In the genomic region with DNA sequence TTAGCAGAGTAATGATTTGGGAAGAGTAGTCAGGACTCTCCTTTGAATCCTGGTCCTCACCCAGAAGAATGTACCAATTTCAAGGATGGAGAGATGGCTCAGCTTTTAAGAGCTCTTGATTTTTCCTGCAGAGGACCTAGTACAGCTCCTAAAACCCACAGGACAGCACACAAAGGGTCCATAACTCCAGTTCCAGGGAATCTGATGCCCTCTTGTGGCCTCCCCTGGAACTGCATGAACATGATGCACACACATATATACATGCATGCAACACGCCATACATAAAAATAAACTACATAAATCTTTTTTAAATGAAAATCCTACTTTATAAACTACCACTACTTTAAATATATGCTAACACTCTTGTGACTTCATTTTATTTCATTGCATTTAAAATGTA, we compare ENCODE assay signal across 8 mouse cellular contexts.
DNase-seq lines count a peak whose midpoint lies in the region.

No protein-coding gene starts in this region.

- intact Hi-C loops in heart, postnatal 10 days (cut with DNase I), result loop anchor here (1.0 to 5.0 kb wide), 5 partner anchors 71 to 657 kb away; a partner anchor contains a TSS

- DNase-seq in adrenal gland, adult (ENCODE audit: inconsistent age in 2 of 2, low spot score in 1 of 2), result peak; percentile 64 to 88
- no peak for DNase-seq in adrenal gland, adult 8-10 months
- peak; percentile 86 for DNase-seq in R1 (ENCODE audit: low read depth, low spot score)
- peak; percentile 75 for DNase-seq in embryo, embryonic 9.5 days (ENCODE audit: extremely low spot score)
- DNase-seq in heart, postnatal 10 days, result peak; percentile 65 to 78
- DNase-seq in layer of hippocampus, postnatal 25 days (ENCODE audit: extremely low spot score in 1 of 2, low spot score in 1 of 2), result peak; percentile 45 to 77
- DNase-seq in lung, postnatal 25 days (ENCODE audit: low spot score), result peak; percentile 43
- peak; percentile 37 to 46 for DNase-seq in right cerebral cortex, postnatal 36 days (ENCODE audit: low spot score in 2 of 2)
